Mouse (Mus musculus): ENCODE measurements around the gene Cbx5.
A peak's percentile ranks its signal among the peaks of the same experiment; 100 is the strongest.

Cbx5 gene

DNA sequence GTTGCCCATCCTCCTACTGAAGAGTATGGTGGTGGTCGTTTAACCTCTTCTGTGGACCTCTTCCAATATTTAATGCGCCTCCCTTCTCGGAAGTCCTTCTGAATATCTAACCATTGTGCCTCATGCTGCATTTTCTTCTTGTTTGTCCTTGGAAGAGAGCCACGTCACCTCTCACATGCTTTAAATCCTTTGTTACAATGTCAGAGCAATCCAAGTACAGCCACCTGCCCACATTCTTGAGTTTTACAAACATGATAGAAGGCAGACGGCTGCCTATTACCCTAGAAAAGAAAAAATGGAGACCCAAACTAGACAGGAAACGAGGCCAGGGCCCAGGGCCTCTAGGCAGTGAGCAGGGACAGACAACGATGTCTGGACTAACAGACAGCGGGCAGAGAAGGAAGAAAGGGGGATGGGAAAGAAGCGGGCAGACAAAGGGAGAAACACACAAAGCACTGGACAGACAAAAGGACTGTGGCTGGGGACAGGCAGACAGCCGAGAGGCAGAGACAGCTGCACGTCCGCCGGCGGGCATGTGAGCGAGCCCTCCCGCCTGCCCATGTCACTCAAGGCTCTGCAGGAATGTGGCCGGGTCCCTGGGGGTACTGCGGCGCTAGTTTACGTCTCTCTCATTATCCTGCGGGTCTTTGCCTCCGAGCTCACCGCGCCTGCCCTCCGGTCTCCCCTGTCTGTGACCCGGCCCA is 69.9 kb downstream of the Cbx5 start:
- no peak for DNase-seq

DNA sequence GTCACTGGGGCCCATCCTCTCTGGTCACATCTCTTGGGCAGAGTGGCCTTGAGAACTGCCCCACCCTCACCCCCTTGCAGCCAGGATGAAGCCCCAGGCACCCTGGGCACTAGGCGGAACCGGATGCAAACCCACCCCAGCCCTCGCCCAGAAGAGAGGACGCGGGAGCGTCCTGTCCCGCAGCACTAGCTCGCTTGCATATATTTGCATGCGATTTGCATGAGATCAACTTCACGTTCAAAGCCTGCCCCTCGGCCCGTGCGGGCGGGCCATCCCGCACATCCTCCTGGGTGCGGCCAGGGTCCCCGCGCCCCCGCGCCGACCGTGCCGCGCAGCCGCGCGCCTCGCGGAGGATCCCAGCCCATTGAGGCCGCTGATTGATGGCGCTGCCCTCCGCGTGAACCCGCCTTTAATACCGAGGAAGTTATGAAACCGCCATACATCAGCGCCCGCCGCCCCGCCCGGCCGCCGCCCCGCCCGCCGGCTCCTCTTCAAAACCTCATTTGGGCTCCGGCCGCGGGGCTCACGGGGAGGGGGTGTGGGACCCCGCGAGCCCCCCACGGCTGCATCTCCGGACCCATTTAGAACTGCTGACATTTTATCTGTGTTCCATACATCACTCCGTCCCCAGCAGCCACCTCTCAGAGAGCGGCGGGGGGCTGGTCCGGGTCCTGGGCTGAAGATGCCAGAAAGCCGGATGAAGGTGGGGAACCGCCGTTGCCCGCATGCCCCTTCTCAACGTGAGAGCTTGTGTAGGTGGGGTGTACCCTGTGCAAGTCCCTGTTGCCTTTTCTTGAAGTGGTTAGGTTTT is 70.6 kb downstream of the Cbx5 start:
- DNase-seq: no peak

DNA sequence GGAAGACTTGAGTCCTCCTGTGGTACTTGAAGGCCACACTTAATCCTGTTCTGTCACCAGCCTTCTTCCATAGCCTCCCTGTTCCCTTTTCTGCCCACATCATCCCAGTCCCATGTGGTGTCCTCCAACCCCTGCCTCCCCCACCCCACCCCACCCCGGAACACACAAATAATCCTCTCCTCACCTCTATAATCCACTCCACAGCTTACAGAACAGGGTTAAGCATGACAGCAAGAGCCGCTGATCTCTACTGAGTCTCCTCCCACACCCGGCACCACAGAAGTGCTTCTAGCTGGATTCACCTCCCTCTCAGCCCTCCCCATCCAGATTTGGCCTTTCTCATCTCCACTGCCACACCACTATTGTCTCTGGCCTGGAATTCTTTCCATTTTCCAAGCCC is 71.8 kb downstream of the Cbx5 start:
- DNase-seq: no peak

DNA sequence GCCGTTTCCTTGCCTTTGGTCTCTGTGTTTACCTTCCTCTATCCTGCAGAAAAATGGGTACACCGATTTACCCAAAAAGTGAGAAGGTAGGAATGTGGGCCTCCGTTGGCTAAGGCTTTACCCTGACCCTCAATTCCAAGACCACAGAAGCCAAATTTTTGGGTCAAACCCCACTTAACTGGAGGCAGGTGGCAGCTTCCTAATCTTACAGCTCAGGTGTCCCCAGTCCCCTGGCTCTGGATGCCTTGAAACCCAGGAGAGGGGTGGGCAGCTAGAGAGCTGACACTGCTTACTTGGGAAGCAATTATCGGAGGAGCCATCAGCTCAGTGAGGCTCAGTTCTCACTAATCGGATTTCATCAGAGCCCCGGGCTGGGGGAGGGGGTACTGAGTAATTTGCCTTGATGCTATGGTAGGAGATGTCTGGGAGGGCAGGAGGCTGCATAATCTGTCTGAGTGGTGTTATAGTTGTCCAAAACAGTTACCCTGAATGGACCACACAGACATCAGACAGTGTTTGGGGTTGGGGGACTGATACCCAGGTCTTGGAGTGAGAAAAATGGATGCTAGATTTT is 72.5 kb downstream of the Cbx5 start, which contains the start of gene Smug1:
TSS of gene Smug1 (minus strand) at position 51 of the 574 bp plus-strand sequence.
- no peak for DNase-seq

DNA sequence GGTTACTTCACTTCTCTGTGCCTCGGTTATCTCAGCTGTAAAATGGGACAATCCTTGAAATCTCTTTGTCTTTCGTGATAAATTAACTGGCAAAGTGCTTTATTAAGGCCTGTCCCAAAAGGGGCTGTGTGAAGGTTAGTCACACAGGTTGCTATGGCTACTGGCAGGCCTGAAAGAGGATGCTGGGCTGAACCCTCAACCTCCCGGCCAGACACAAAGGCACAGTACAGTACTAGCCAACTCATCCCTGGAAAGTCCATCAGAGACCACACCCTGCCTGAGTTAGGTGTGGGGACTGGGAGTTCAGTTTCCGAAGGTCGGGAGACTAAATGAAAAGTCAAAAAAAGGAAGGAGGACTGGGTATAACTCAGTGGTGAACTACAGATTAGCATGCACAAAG is 73.7 kb downstream of the Cbx5 start:
- DNase-seq: no peak

DNA sequence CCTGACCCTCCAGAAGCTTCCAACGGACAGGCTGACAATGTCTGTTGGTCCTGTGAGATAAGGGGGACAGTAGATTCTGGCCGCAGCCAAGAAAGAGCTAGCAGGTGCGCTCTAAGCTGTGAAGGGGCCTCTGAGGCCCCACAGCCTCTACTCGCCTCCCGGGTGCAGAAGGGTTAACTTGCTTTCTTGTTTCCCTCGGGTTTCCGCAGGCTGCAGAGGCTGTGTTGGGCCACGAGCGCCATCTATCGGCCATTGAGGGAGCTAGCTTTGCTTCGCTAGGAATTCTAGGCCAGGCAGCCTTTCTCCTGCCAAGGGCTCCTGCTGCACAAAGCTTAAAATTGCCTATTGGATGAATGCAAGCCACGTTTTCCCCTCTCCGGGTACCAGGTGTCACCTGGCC is 74.2 kb downstream of the Cbx5 start:
- peak; percentile 95 for DNase-seq

DNA sequence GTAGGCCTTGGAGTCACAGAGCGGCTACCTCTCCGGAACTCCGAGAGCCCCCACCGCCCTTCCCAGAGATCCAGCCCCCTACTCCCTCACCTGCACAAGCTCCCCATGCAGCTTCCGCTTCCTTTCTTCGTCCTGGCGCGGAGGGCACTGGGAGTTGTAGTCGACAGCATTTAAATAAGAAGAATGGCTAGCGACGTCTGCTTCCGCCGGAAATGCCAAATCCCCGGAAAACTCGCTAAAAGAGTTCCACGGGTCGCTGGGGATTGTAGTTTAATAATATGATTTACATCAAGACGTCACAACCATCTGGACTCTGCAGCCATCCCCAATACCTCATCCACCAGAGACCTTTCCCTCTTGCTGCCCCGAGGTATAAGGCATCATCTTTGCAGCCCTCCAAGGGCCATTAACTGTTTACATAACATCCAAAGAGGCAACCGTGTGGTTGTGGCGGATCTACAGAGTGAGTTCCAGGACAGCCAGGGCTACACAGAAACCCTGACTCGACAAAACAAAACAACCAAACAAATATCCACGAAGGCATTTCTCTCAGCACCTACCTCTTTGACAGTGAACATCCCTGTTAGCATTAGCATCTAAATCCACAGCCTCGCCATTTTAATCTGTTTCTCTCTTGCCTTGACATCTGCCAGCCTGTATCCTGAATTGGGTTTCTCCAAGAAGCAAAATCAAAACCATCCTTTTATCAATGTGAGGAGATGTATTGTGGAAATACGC is 76.3 kb downstream of the Cbx5 start:
- DNase-seq: peak; percentile 86

DNA sequence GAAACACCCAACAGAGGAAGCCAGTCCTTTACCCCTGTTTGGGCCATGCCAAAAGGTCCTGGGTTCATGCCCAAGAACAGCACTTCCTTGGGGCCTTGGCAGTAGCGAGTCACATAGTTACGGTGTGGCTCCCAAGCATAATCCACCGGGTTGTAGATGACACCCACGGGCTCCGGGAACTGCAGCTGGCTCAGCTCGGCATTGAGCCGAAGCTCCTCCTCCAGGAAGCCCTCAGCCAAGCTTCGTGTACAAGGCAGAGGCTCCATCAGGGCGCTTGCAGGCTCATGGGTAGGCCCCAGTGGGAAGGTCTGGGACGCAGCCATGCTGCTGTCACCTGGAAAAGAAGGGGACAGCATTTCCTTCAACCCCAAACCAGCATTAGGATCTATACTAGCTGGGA is 82.0 kb downstream of the Cbx5 start:
- no peak for DNase-seq

DNA sequence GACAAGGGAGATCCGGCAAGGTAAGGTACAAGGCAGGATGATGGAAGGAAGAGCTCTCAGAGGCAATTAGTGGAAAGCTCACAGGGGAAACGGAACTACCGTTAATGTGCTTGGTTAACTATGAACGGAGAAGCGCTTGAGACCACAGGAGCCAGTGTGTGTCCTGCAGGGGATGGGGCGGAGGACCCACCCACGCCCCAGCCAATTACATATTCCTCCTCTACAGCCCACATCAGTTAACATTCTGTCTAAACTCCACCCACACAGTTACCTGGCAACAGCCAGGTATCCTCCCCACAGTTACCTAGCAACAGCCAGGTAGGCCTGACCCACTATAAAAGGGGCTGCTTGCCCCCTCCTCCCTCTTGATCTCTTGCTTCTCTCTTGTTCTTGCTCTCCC is 82.7 kb downstream of the Cbx5 start:
- DNase-seq: no peak

DNA sequence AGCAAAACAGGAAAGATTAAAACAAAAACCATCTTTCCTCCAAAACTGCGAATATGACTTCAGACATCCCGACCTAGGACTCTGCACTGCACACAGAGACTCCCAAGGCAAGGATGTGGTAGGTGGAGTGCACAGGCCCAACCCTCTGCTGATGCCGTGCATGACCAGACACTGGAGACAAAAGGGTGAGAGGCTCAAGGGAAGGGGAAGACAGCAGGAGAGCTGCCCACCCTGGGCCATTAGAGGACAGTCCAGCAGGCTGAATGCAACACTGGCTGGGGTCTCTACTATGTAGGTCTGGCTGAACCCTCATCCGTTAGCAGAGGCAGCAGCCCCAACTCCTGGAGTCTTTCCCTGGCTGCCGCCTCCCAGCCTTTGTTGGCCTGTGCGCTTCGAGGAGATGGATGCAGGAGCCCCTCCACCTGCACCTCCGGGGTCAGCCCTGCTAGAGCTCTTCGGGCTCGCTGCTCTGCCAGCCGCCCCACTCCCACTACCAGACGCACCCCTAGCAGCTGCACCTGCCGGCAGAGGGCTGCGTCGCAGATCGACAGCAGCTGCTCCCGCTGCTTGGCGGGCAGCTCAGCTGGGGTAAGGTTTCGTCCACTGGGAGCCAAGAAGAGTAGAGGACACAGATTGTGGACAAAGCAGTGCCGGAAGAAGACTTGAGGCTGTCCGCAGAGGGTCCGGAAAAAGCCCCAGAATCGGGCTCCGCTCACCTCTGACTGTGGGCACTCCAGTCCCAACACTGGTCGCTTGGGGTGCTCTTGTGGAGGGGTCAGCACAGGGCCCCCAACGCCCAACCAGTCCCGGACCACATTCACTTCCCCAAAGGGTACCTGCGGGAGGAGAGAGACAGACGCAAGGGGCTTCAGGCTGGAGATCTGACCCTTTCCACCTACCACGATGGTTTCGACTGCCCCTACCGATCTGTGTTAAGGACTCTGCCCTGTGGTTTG is 84.0 kb downstream of the Cbx5 start:
- DNase-seq: no peak

DNA sequence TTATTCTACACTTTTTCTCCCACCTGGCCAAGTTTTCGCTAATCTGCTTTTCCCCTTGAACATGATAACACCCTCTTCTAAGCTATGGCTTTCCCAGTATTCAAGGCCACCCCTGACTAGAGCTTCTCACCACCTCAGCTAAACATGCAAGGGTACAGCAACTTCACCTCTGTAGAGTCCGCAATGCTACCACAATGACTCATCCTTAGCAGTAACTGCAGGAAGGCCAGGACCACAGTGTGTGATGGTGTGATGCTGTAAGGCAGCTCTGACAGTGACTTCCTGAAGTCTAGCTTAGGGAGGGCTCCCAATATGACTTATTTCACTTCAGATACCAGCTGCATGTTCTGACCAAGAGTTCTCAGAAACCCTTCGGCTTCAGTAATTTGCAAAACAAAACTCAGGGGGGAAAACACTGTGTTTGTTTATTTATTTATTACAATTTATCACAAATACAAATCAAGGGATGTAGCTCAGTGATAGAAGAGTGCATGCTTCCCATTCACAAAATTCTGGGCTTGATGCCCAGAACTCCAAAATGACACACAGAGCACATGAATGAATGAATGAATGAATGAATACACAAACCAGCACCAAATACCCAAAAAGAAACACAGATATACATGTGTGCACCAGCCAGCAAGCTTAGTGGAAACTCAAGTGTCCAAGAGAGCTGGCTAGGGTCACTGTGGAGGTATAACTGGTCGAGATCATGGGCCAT is 86.6 kb downstream of the Cbx5 start:
- DNase-seq: no peak

DNA sequence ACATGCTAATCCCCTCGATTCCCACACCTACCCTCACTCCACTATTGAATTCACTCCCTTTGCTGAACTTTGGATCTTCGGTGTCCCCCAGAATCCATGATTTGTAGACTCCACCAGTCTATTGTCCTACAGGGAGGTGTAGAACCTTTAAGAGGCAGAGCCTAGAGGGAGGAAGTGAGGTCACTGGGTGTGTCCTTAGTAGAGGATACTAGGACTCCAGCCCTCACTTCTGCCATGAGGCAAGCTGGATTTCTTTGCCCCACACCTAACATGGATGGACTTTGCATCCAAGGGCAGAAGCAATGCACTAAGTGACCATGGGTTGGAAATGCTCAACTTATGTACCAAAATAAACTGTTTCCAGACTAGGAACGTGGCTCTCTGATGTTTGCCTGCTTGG is 87.2 kb downstream of the Cbx5 start:
- DNase-seq: no peak

DNA sequence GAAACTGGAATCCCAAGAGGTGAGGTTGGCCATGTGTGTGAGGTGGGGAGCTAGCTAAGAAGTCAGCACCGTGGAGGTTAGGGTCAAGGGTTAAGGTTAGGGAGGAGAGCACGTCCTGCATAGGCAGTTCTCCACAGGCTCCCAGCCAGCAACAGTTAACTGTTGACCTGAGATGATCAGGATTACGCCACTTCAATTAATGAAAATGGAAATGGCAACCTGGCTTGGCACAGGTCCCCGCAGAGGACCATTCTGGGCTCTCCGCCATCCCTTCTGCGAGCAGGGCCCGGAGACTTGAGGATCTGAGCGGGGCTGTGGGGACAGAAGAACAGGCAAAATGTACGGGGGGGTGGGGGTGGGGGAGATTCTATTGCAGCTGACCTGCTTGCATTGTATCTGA is 91.8 kb downstream of the Cbx5 start:
- DNase-seq: peak; percentile 22

DNA sequence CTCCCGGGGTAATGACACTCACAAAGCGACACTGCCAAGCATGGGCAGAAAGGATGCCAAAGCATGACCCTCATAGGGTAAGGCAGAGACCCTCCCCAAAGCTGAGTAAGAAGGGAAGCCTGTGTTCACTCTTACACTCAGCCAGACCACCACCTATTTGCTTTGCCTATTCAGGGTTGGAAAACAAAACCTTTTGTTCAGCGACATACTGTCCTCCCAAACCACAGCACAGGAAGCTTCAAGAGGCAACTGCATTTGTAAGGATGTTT is 92.3 kb downstream of the Cbx5 start:
- no peak for DNase-seq

DNA sequence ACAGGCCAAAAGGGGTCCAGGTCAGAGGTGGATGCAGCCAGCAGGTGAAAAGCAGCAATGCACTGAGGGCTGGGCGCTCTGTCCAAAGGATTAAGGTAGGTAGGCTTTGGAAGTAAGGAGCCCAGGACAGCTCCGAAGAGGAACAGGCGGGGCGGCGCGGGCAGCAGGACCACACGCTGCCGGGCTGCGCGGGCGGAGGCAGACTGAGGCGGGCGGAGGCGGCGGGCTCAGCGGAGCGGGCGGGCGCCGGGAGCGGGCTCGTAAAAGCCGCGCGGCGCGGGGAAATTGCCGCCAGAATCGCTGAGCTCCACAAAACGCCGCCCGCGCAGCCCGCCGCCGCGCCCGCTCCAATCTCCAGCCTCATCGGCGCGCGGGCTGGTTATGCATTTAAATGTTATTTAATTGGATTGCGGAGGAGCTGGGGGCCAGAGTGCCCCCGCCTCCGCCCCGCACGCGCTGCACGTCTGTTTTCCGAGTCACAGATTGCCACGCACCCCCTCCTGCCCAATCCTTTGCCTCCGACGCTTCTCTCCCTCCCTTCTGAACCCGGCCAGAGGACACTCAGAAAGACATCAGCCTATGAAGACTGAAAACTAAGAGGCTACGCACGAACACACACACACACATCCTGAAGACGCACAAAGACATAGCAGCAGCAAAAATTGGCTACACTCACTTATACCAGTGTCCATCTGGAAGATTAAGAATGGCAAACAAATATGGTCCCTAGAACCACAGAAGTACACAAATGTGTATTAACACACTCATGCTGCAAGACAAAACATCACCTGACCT is 92.8 kb downstream of the Cbx5 start:
- DNase-seq: peak; percentile 75

DNA sequence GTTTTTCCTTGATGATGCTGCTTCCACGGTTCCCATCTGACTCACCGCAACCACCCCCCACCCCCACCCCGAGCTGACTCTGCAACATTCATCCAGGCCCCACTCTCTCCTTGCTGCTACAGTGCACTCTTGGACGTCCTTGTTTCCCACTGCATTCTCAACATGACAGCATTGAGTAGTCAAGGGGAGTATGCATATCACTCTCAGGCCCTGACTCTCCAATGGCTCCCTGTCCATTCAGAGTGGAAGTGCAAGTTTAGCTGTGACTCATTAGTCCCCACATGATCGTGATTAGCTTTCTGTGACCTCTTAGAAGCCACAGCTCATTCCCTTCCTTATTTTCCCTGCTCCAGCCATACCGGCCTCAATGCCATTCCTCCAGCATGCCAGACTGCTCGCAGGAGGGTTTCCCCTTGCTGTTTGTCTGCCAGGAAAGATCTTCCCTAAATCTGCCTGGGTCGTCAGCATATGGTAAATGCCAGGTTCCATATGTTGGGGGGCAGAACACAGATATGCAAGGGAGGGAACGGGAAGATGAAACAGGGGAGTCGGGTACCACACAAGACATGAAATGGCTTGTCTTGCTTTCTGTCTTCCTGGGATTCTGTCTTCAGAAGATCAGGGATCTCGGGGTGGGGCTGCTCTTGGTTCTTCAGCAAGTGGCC is 93.8 kb downstream of the Cbx5 start:
- no peak for DNase-seq

DNA sequence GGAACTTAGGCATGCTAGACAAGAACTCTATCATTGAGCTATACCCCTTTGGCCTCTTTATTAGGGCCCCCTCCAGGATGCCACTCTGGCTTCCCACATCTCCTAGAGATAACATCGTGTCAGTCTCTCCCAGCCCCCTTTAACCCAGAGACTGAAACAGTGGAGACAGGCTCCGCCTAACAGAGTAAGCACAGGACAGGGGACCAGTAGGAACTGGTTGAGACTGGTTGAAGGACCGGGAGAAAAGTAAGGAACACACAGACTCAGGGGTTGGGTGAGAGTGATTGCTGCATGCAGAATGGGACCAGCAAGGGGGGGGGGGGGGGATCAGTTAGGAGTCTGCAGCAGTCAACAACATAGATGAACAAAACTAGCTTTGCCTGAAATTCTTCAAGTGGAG is 95.4 kb downstream of the Cbx5 start:
- DNase-seq: no peak

Measured in right cerebral cortex, postnatal 4 days (tissue).